Mouse (Mus musculus): ENCODE results near the gene Dis3l. TPM values are rescaled to one million over a fixed set of nuclear protein-coding genes. Genes with fewer than 3 reads are reported as not detected.

Dis3l gene
- polyA plus RNA-seq, 1 experiment from 2014 or later, result 19.5 TPM

DNA sequence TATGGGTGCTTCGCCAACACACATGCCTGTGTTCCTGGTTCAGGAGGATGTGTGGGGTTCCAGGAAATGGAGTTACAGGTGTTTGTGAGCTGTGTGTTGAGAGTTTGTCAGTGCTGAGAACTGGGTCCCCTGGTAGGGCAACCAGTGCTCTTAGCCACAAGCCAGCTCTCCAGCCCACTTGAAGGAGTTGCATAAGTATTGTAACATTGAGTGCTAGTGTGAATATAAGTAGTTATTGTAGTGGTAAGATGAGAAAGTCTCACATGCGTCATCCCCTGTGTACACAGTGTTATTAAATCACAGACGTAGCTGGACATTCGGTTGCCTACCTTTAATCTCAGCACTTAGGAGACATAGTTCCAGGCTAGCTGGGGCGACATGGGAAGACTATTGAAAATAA, 81.2 kb downstream of the Dis3l start:
- Histone ChIP-seq H3K9ac (ENCODE audit: low read depth, low read length) (no peak overlapping the region), H3K4me3 (ENCODE audit: low read depth, low read length) (no peak overlapping the region), H3K4me2 (no peak overlapping the region), H3K27ac (ENCODE audit: low read depth, low read length) (no peak overlapping the region), H3K4me1 (ENCODE audit: control insufficient read depth, insufficient read depth, low read length) (no peaks in the 10 kb centered on the region), H3K27me3 (ENCODE audit: control insufficient read depth, insufficient read depth, low read length) (no peaks in the 10 kb centered on the region), H3K9me3 (replicated peaks; ENCODE audit: control insufficient read depth, low read length) (no peaks in the 10 kb centered on the region), H3K36me3 (ENCODE audit: control insufficient read depth, insufficient read depth, low read length) (no peaks in the 10 kb centered on the region)
- no peak for ATAC-seq (replicated peaks; ENCODE audit: insufficient number of reproducible peaks, low FRiP score, low TSS enrichment)
- 81% methylated on average over 5 of the region's 5 CpGs for WGBS (ENCODE audit: insufficient replicate concordance)

Other genes with a start within 250 kb of the Dis3l start
- not detected in 2 replicates for gene Lctl, start 224.1 kb downstream of the Dis3l start, polyA plus RNA-seq (2014; fragmentation: Nextera tagmentation; extraction: Ambion mirVana)
- 24.3 and 28.5 TPM in 2 replicates for gene Zwilch, start 168.2 kb downstream of the Dis3l start, polyA plus RNA-seq (2014; fragmentation: Nextera tagmentation; extraction: Ambion mirVana)
- 980 and 988 TPM in 2 replicates for gene Rpl4, start 167.9 kb downstream of the Dis3l start, polyA plus RNA-seq (2014; fragmentation: Nextera tagmentation; extraction: Ambion mirVana)
- 22.4 and 28.0 TPM in 2 replicates for gene Snapc5, start 162.0 kb downstream of the Dis3l start, polyA plus RNA-seq (2014; fragmentation: Nextera tagmentation; extraction: Ambion mirVana)
- 2.7 and 3.1 TPM in 2 replicates for gene Uchl4, start 106.1 kb downstream of the Dis3l start, polyA plus RNA-seq (2014; fragmentation: Nextera tagmentation; extraction: Ambion mirVana)
- gene Map2k1, start 87.7 kb downstream of the Dis3l start, polyA plus RNA-seq (2014; fragmentation: Nextera tagmentation; extraction: Ambion mirVana), result 100 and 108 TPM in 2 replicates
- 155 and 159 TPM in 2 replicates for gene Tipin, start 59.7 kb downstream of the Dis3l start, polyA plus RNA-seq (2014; fragmentation: Nextera tagmentation; extraction: Ambion mirVana)
- gene Megf11, start 44.3 kb upstream of the Dis3l start, polyA plus RNA-seq (2014; fragmentation: Nextera tagmentation; extraction: Ambion mirVana), result 0.58 and 0.70 TPM in 2 replicates